Mouse (Mus musculus) C2C12 (cell line): ENCODE measurements at regions not wholly inside any gene's neighbourhood (a gene's known extent, or its start where the extent isn't known, plus 50 kb on each side); places are given as distances from the start of the nearest gene placed in this dataset.

ENCODE experiments used
- CEBPB ChIP-seq: IDR thresholded peaks from one replicate; pipeline ENCODE4 v1.6.1; 2011; ENCODE audit warnings: low read depth, mild to moderate bottlenecking, control low read depth, moderate library complexity
- CTCF ChIP-seq: IDR thresholded peaks from one replicate; pipeline ENCODE4 v1.5.1; 2011; ENCODE audit not compliant: control insufficient read depth, insufficient read depth, insufficient read length
- MAX ChIP-seq: IDR thresholded peaks from one replicate; pipeline ENCODE4 v1.6.1; 2011; ENCODE audit warnings: mild to moderate bottlenecking, control low read depth
- MYOD1 ChIP-seq: IDR thresholded peaks from one replicate; pipeline ENCODE4 v1.6.1; 2011; ENCODE audit warnings: low read depth; ENCODE audit not compliant: control insufficient read depth, insufficient read length
- MYOG ChIP-seq: IDR thresholded peaks from one replicate; pipeline ENCODE4 v1.6.1; 2011; ENCODE audit not compliant: control insufficient read depth, insufficient read length; ENCODE audit errors: extremely low read depth
- USF1 ChIP-seq: IDR thresholded peaks from one replicate; pipeline ENCODE4 v1.6.1; 2011; ENCODE audit warnings: low read depth, mild to moderate bottlenecking, control low read depth, moderate library complexity

GRCm38 (mm10) chr2:64823905-64824304 lies 200.9 kb downstream of the Grb14 start:
- TF ChIP-seq USF1 (no peak), CTCF (no peak), MYOG (no peak), CEBPB (no peak), MAX (no peak), MYOD1 (no peak)
